Mouse (Mus musculus): ENCODE measurements around the gene Ift74. TPM values are rescaled to one million over a fixed set of nuclear protein-coding genes. Genes with fewer than 3 reads are reported as not detected.
"Not testable (repeated sequence)": the region's sequence is repeated elsewhere in the genome, so short reads cannot be mapped to it uniquely, and the experiment has no call there.

Ift74 gene
- polyA plus RNA-seq, 1 experiment = 13.2 TPM

GRCm38 (mm10) chr4:94669718-94670117 lies 55.4 kb downstream of the Ift74 start:
- H3K4me1 ChIP-seq (ENCODE audit: control insufficient read depth, insufficient read depth, low read length) = no peaks in the 10 kb centered on the region
- no peak for TF ChIP-seq CTCF (IDR thresholded peaks at IDR 0.05; ENCODE audit: borderline replicate concordance, insufficient read depth, low read depth, low read length)
- no peak for TF ChIP-seq POLR2A (IDR thresholded peaks at IDR 0.05; ENCODE audit: borderline replicate concordance, insufficient read depth, low read length)
- no peaks in the 10 kb centered on the region for H3K27me3 ChIP-seq (ENCODE audit: control insufficient read depth, insufficient read depth, low read length)
- DNase-seq = no peak
- WGBS = 48% methylated on average over 1 of the region's 1 CpGs
- H3K4me3 ChIP-seq (replicated peaks; ENCODE audit: insufficient read depth, low read depth, low read length) = no peak overlapping the region
- no peak overlapping the region for H3K27ac ChIP-seq (ENCODE audit: insufficient read depth, low read length)

GRCm38 (mm10) chr4:94680662-94681061 lies 66.4 kb downstream of the Ift74 start:
- Histone ChIP-seq H3K4me1 (ENCODE audit: control insufficient read depth, insufficient read depth, low read length) (no peaks in the 10 kb centered on the region), H3K27ac (ENCODE audit: insufficient read depth, low read length) (no peak overlapping the region), H3K4me3 (replicated peaks; ENCODE audit: insufficient read depth, low read depth, low read length) (no peak overlapping the region), H3K27me3 (ENCODE audit: control insufficient read depth, insufficient read depth, low read length) (no peaks in the 10 kb centered on the region)
- no peak for TF ChIP-seq CTCF (IDR thresholded peaks at IDR 0.05; ENCODE audit: borderline replicate concordance, insufficient read depth, low read depth, low read length)
- TF ChIP-seq POLR2A (IDR thresholded peaks at IDR 0.05; ENCODE audit: borderline replicate concordance, insufficient read depth, low read length) = no peak
- WGBS = 89% methylated on average over 2 of the region's 2 CpGs
- DNase-seq = no peak

- Histone ChIP-seq H3K4me1 (ENCODE audit: control insufficient read depth, insufficient read depth, low read length) (no peaks in the 10 kb centered on the region), H3K27ac (ENCODE audit: insufficient read depth, low read length) (no peak overlapping the region), H3K4me3 (replicated peaks; ENCODE audit: insufficient read depth, low read depth, low read length) (no peak overlapping the region), H3K27me3 (ENCODE audit: control insufficient read depth, insufficient read depth, low read length) (no peaks in the 10 kb centered on the region)
- WGBS = 95% methylated on average over 2 of the region's 2 CpGs
- no peak for DNase-seq
- no peak for TF ChIP-seq CTCF (IDR thresholded peaks at IDR 0.05; ENCODE audit: borderline replicate concordance, insufficient read depth, low read depth, low read length)
- TF ChIP-seq POLR2A (IDR thresholded peaks at IDR 0.05; ENCODE audit: borderline replicate concordance, insufficient read depth, low read length) = no peak
These were observed 66.9 kb downstream of the Ift74 start for GRCm38 (mm10) chr4:94681181-94681580.

GRCm38 (mm10) chr4:94682029-94682428 lies 67.7 kb downstream of the Ift74 start:
- no peak for TF ChIP-seq CTCF (IDR thresholded peaks at IDR 0.05; ENCODE audit: borderline replicate concordance, insufficient read depth, low read depth, low read length)
- no peak for TF ChIP-seq POLR2A (IDR thresholded peaks at IDR 0.05; ENCODE audit: borderline replicate concordance, insufficient read depth, low read length)
- no peaks in the 10 kb centered on the region for H3K27me3 ChIP-seq (ENCODE audit: control insufficient read depth, insufficient read depth, low read length)
- WGBS = 76% methylated on average over 1 of the region's 1 CpGs
- DNase-seq = no peak
- no peak overlapping the region for H3K27ac ChIP-seq (ENCODE audit: insufficient read depth, low read length)
- no peak overlapping the region for H3K4me3 ChIP-seq (replicated peaks; ENCODE audit: insufficient read depth, low read depth, low read length)
- no peaks in the 10 kb centered on the region for H3K4me1 ChIP-seq (ENCODE audit: control insufficient read depth, insufficient read depth, low read length)

GRCm38 (mm10) chr4:94683305-94683704 lies 69.0 kb downstream of the Ift74 start:
- Histone ChIP-seq H3K4me1 (ENCODE audit: control insufficient read depth, insufficient read depth, low read length) (no peaks in the 10 kb centered on the region), H3K4me3 (replicated peaks; ENCODE audit: insufficient read depth, low read depth, low read length) (no peak overlapping the region), H3K27ac (ENCODE audit: insufficient read depth, low read length) (no peak overlapping the region), H3K27me3 (ENCODE audit: control insufficient read depth, insufficient read depth, low read length) (no peaks in the 10 kb centered on the region)
- no peak for DNase-seq
- TF ChIP-seq CTCF (IDR thresholded peaks at IDR 0.05; ENCODE audit: borderline replicate concordance, insufficient read depth, low read depth, low read length) = no peak
- TF ChIP-seq POLR2A (IDR thresholded peaks at IDR 0.05; ENCODE audit: borderline replicate concordance, insufficient read depth, low read length) = no peak
- 91% methylated on average over 5 of the region's 5 CpGs for WGBS

GRCm38 (mm10) chr4:94689804-94690203 lies 75.5 kb downstream of the Ift74 start:
- H3K4me1 ChIP-seq (ENCODE audit: control insufficient read depth, insufficient read depth, low read length); H3K27me3 ChIP-seq (ENCODE audit: control insufficient read depth, insufficient read depth, low read length); H3K4me3 ChIP-seq (replicated peaks; ENCODE audit: insufficient read depth, low read depth, low read length); H3K27ac ChIP-seq (ENCODE audit: insufficient read depth, low read length); DNase-seq: not testable (repeated sequence)
- WGBS = 78% methylated on average over 2 of the region's 2 CpGs

GRCm38 (mm10) chr4:94691078-94691477 lies 76.8 kb downstream of the Ift74 start:
- DNase-seq = no peak
- no peaks in the 10 kb centered on the region for H3K27me3 ChIP-seq (ENCODE audit: control insufficient read depth, insufficient read depth, low read length)
- H3K4me3 ChIP-seq (replicated peaks; ENCODE audit: insufficient read depth, low read depth, low read length) = no peak overlapping the region
- 85% methylated on average over 4 of the region's 4 CpGs for WGBS
- TF ChIP-seq CTCF (IDR thresholded peaks at IDR 0.05; ENCODE audit: borderline replicate concordance, insufficient read depth, low read depth, low read length) = no peak
- no peaks in the 10 kb centered on the region for H3K4me1 ChIP-seq (ENCODE audit: control insufficient read depth, insufficient read depth, low read length)
- H3K27ac ChIP-seq (ENCODE audit: insufficient read depth, low read length) = no peak overlapping the region

GRCm38 (mm10) chr4:94692175-94692574 lies 77.9 kb downstream of the Ift74 start:
- TF ChIP-seq CTCF (IDR thresholded peaks at IDR 0.05; ENCODE audit: borderline replicate concordance, insufficient read depth, low read depth, low read length) (no peak), POLR2A (IDR thresholded peaks at IDR 0.05; ENCODE audit: borderline replicate concordance, insufficient read depth, low read length) (no peak)

GRCm38 (mm10) chr4:94696368-94696767 lies 82.1 kb downstream of the Ift74 start:
- no peak overlapping the region for H3K4me3 ChIP-seq (replicated peaks; ENCODE audit: insufficient read depth, low read depth, low read length)
- no peak for DNase-seq
- no peaks in the 10 kb centered on the region for H3K27me3 ChIP-seq (ENCODE audit: control insufficient read depth, insufficient read depth, low read length)
- TF ChIP-seq CTCF (IDR thresholded peaks at IDR 0.05; ENCODE audit: borderline replicate concordance, insufficient read depth, low read depth, low read length) (no peak), POLR2A (IDR thresholded peaks at IDR 0.05; ENCODE audit: borderline replicate concordance, insufficient read depth, low read length) (no peak)
- H3K4me1 ChIP-seq (ENCODE audit: control insufficient read depth, insufficient read depth, low read length) = no peaks in the 10 kb centered on the region
- H3K27ac ChIP-seq (ENCODE audit: insufficient read depth, low read length) = no peak overlapping the region
- 76% methylated on average over 3 of the region's 3 CpGs for WGBS

More at GRCm38 (mm10) chr4:94692175-94692574, 77.9 kb downstream of the Ift74 start:
- H3K4me3 ChIP-seq (replicated peaks; ENCODE audit: insufficient read depth, low read depth, low read length) = no peak overlapping the region
- H3K27ac ChIP-seq (ENCODE audit: insufficient read depth, low read length) = no peak overlapping the region
- DNase-seq = no peak
- WGBS = 93% methylated on average over 2 of the region's 2 CpGs
- H3K27me3 ChIP-seq (ENCODE audit: control insufficient read depth, insufficient read depth, low read length) = no peaks in the 10 kb centered on the region
- no peaks in the 10 kb centered on the region for H3K4me1 ChIP-seq (ENCODE audit: control insufficient read depth, insufficient read depth, low read length)

Data from cerebellum, adult 2 months (tissue).